Mouse (Mus musculus) c-Kit-positive CD71-negative TER-119-negative erythroid progenitor cells, embryonic 14.5 days (primary cell): Measurements from ENCODE around the gene Olfr371.

Experiments
- DNase-seq: peaks from one replicate; pipeline ENCODE4 v3.0.0-alpha.2; 2013; ENCODE audit warnings: low read depth

Gene Olfr371

DNA sequence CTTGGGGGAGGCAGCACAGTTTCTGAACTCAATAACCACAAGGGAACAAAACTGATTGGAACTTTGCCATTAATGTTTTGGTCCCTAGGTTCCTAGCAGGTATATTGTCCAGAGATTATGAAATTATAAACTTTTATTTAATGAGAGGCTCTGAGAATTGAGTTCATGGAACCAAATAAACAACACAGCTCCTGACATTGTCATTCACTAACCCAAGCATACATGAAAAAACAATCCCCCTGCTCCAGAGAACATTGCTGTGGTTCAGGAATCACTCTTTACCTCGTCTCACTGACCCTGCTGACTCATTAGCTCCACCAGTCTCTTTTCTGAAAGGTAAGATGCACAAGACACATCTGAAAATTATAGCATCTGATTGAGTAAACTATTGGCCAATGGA, at the start of gene Olfr371:
TSS of gene Olfr371 (plus strand) at position 301 of the 400 bp plus-strand sequence.
- DNase-seq: no peak

DNA sequence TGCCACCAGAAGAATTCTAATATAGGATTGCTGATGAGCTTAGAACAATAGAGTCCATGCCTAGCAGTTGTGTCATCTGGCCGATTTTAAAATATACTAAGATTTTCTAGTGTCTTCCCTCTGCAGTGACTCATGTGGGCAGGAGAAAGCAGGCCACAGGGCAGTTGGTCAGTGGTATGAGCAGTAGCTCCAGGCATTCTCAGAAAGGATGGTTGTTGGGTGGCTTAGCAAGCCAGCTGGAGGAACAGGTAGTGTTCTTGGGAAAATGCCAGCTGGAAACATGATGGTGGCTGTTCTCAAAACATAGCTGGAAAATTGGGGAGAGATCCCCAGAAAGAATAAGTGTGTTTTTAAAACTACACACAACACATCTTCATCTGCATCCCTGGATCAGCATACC, 33.4 kb upstream of the Olfr371 start:
- no peak for DNase-seq

DNA sequence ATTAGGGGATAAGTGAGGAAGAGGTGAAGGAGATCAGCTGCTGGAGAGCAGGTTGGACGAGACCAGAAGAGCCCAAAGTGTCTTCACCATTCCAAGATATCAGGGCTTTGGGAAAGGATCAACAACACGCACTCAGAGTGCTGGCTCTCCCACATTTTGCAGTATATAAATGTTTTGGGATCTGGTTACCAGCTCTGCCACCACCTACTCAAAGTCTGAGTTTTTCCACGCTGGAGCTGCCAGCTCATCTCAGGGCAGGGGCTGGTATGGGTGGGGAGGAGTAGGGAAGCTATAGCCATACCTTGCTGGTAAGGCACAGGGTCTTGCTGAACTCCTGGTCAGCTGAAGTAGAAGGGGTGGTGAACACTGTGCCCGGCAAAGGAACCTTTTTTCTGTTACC, 5.6 kb upstream of the Olfr371 start:
- DNase-seq: no peak

DNA sequence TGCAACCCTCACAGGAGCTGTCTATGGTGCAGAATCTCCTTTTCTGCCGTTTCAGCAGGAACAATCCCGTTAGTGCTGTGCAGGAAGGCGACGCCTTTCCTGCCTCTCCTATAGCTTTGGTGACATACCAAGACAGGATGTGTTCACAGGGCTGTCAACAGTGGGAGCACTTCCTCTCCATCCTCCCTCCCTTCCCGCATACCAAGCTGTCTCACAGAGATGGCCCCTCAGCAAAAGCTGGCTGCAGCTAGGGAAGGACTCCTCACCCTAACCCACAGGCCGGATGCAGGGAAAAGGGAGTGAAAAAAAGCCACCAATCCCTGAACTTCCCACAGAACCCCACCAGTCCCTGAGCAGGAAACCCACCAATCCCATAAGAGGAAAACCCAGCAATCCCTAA, 4.8 kb upstream of the Olfr371 start:
- DNase-seq: no peak

DNA sequence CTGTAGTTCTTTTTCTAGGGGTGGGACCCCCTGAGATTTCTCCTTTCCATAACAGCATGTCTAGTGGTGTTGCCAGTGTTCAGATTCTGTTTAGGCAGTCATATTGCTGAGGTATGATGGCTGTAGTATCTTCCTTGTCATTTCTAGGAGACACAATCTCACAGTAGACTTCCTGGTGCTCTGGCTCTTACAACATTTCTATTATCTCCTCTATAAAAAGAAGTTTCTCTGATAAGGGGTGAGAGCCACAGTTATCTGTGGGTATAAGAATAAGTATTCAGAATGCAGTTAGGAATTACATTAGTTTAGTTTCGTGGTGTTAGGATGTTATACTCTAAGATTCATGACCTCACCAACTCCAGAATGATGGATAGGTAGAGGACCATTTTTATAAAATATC, 1.5 kb downstream of the Olfr371 start:
- no peak for DNase-seq
